Mouse (Mus musculus) limb, embryonic 14.5 days (tissue): ENCODE data around the gene Olfr805. TPM values are rescaled to one million over a fixed set of nuclear protein-coding genes. Genes with fewer than 3 reads are reported as not detected.

ENCODE experiments used
- ATAC-seq: fragments of 200-750 bp; cut with Nextera tagmentation; 2 replicates; pipeline ENCODE4 v1.8.0; 2017; ENCODE audit warnings: low read depth, moderate number of reproducible peaks, moderate TSS enrichment; ENCODE audit not compliant: low FRiP score
- DNase-seq: peaks from one replicate; pipeline ENCODE4 v3.0.0-alpha.2; 2015; ENCODE audit warnings: low spot score
- H3K27ac ChIP-seq: fragments of 300-500 bp; sonication (generic); replicated peaks from 2 replicates; pipeline ENCODE4 v1.5.1; 2014; ENCODE audit warnings: low read depth, mild to moderate bottlenecking, low read length, moderate library complexity, mixed read lengths
- H3K27me3 ChIP-seq: fragments of 300-500 bp; sonication (generic); 2 replicates; pipeline ENCODE4 v1.6.1; 2014; ENCODE audit warnings: low read length, mixed read lengths; ENCODE audit not compliant: control insufficient read depth, insufficient read depth
- H3K36me3 ChIP-seq: fragments of 300-500 bp; sonication (generic); 2 replicates; pipeline ENCODE4 v1.6.1; 2014; ENCODE audit warnings: mild to moderate bottlenecking, low read length, moderate library complexity, mixed read lengths; ENCODE audit not compliant: control insufficient read depth, insufficient read depth
- H3K4me1 ChIP-seq: fragments of 300-500 bp; sonication (generic); 2 replicates; pipeline ENCODE4 v1.6.1; 2014; ENCODE audit warnings: antibody characterized with exemption, low read length, mixed read lengths; ENCODE audit not compliant: control insufficient read depth, insufficient read depth
- H3K4me2 ChIP-seq: fragments of 300-500 bp; sonication (generic); replicated peaks from 2 replicates; pipeline ENCODE4 v1.6.1; 2014; ENCODE audit warnings: low read depth, mild to moderate bottlenecking, low read length, moderate library complexity; ENCODE audit not compliant: severe bottlenecking
- H3K4me3 ChIP-seq: fragments of 300-500 bp; sonication (generic); replicated peaks from 2 replicates; pipeline ENCODE4 v1.5.1; 2014; ENCODE audit warnings: low read length
- H3K9ac ChIP-seq: fragments of 300-500 bp; sonication (generic); 2 replicates; pipeline ENCODE4 v1.6.1; 2014; ENCODE audit warnings: mild to moderate bottlenecking, low read depth, low read length, moderate library complexity; ENCODE audit not compliant: severe bottlenecking
- H3K9me3 ChIP-seq: fragments of 300-500 bp; sonication (generic); 2 replicates; pipeline ENCODE4 v1.6.1; 2016; ENCODE audit warnings: low read length; ENCODE audit not compliant: control insufficient read depth
- POLR2A ChIP-seq: fragments of 200-500 bp; IDR thresholded peaks from 2 replicates; pipeline ENCODE4 v1.8.0; 2012; ENCODE audit warnings: inconsistent platforms, mild to moderate bottlenecking, moderate library complexity, borderline replicate concordance; ENCODE audit not compliant: insufficient read depth, insufficient read length; ENCODE audit errors: extremely low read depth
- WGBS: fragments of 180-500 bp; shearing (Covaris S2); extraction: QIAGEN DNeasy Blood & Tissue Kit; methylation state at CpG from one replicate; pipeline ENCODE4 v1.1.7; 2014; 5-methylcytosine and 5-hydroxymethylcytosine counted together
- microRNA-seq: library from miRNA; unstranded; fragments of <30 nt; microRNA quantifications from one replicate; pipeline ENCODE4, GENCODE M21; 2016
- polyA plus RNA-seq, 2 experiments: library from polyadenylated mRNA; depleted of rRNA in 1 of 2; stranded (reverse) in 1 of 2; unstranded in 1 of 2; fragments of >200 nt; fragmentation: Nextera tagmentation in 1 of 2; extraction: Ambion mirVana in 1 of 2; gene quantifications; 2 replicates each; pipeline versions ENCODE4 v1.2.1 to v1.2.3; 2012 to 2014

Olfr805 gene
- polyA plus RNA-seq, 2 experiments = not detected

GRCm38 (mm10) chr10:129702910-129703309, 26.3 kb downstream of the Olfr805 start, which contains the start of gene Olfr804:
Olfr804 (plus strand) TSS chr10:129703210.
- Histone ChIP-seq H3K36me3 (no peaks in the 10 kb centered on the region), H3K4me2 (no peak within 1 kb of the TSS), H3K4me1 (no peaks in the 10 kb centered on the region), H3K27me3 (no peaks in the 10 kb centered on the region), H3K27ac (no peak within 1 kb of the TSS), H3K9ac (no peak within 1 kb of the TSS), H3K9me3 (no peaks in the 10 kb centered on the region), H3K4me3 (no peak within 1 kb of the TSS)
- no peak for TF ChIP-seq POLR2A
- no peak for ATAC-seq
- no peak for DNase-seq

- Histone ChIP-seq H3K4me1 (no peaks in the 10 kb centered on the region), H3K9me3 (no peaks in the 10 kb centered on the region), H3K9ac (no peak within 1 kb of the TSS), H3K27me3 (no peaks in the 10 kb centered on the region), H3K4me2 (no peak within 1 kb of the TSS), H3K4me3 (no peak within 1 kb of the TSS), H3K27ac (no peak within 1 kb of the TSS), H3K36me3 (no peaks in the 10 kb centered on the region)
- ATAC-seq (no peak), DNase-seq (no peak)
- TF ChIP-seq POLR2A = no peak
- 62% methylated on average over 2 of the region's 2 CpGs for WGBS
Measured at GRCm38 (mm10) chr10:129694186-129694585, 35.0 kb downstream of the Olfr805 start, which contains the start of gene Olfr803. Olfr803 (minus strand) TSS chr10:129694286.

GRCm38 (mm10) chr10:129688069-129688468, 41.1 kb downstream of the Olfr805 start, which contains the start of gene Olfr802:
Olfr802 (minus strand) TSS chr10:129688169.
- Histone ChIP-seq H3K27ac (no peak within 1 kb of the TSS), H3K9ac (no peak within 1 kb of the TSS), H3K4me3 (no peak within 1 kb of the TSS), H3K4me2 (no peak within 1 kb of the TSS), H3K36me3 (no peaks in the 10 kb centered on the region), H3K9me3 (no peaks in the 10 kb centered on the region), H3K4me1 (no peaks in the 10 kb centered on the region), H3K27me3 (no peaks in the 10 kb centered on the region)
- WGBS = 70% methylated on average over 1 of the region's 1 CpGs
- no peak for TF ChIP-seq POLR2A
- ATAC-seq = no peak
- no peak for DNase-seq

- ATAC-seq (no peak), DNase-seq (no peak)
- H3K4me3 ChIP-seq = no peak within 1 kb of the TSS
- H3K4me1 ChIP-seq = no peaks in the 10 kb centered on the region
- 68% methylated on average over 1 of the region's 1 CpGs for WGBS
- H3K4me2 ChIP-seq = no peak within 1 kb of the TSS
- no peak within 1 kb of the TSS for H3K27ac ChIP-seq
- no peak for TF ChIP-seq POLR2A
- no peak within 1 kb of the TSS for H3K9ac ChIP-seq
- no peaks in the 10 kb centered on the region for H3K27me3 ChIP-seq
- no peaks in the 10 kb centered on the region for H3K9me3 ChIP-seq
- no peaks in the 10 kb centered on the region for H3K36me3 ChIP-seq
Measured at GRCm38 (mm10) chr10:129673765-129674164, 55.4 kb downstream of the Olfr805 start, which contains the start of gene Olfr801. Olfr801 (minus strand) TSS chr10:129673865.

Small RNAs within 50 kb of the gene (microRNA-seq; reads per million reads assigned to microRNA genes)
- gene Gm24485 = not detected

Other genes with a start within 250 kb of the Olfr805 start
- not detected in 2 replicates for gene Olfr789, start 244.6 kb downstream of the Olfr805 start, polyA plus RNA-seq (2012; rRNA removed)
- not detected in 2 replicates for gene Olfr789, start 244.6 kb downstream of the Olfr805 start, polyA plus RNA-seq (2014; fragmentation: Nextera tagmentation; extraction: Ambion mirVana)
- gene Olfr790, start 230.9 kb downstream of the Olfr805 start, polyA plus RNA-seq (2012; rRNA removed) = not detected in 2 replicates
- not detected in 2 replicates for gene Olfr790, start 230.9 kb downstream of the Olfr805 start, polyA plus RNA-seq (2014; fragmentation: Nextera tagmentation; extraction: Ambion mirVana)
- gene Olfr791, start 207.6 kb downstream of the Olfr805 start, polyA plus RNA-seq (2012; rRNA removed) = not detected in 2 replicates
- not detected in 2 replicates for gene Olfr791, start 207.6 kb downstream of the Olfr805 start, polyA plus RNA-seq (2014; fragmentation: Nextera tagmentation; extraction: Ambion mirVana)
- gene Olfr792, start 190.2 kb downstream of the Olfr805 start, polyA plus RNA-seq (2012; rRNA removed) = not detected in 2 replicates
- gene Olfr792, start 190.2 kb downstream of the Olfr805 start, polyA plus RNA-seq (2014; fragmentation: Nextera tagmentation; extraction: Ambion mirVana) = not detected in 2 replicates
- not detected in 2 replicates for gene Olfr794, start 161.7 kb downstream of the Olfr805 start, polyA plus RNA-seq (2012; rRNA removed)
- not detected in 2 replicates for gene Olfr794, start 161.7 kb downstream of the Olfr805 start, polyA plus RNA-seq (2014; fragmentation: Nextera tagmentation; extraction: Ambion mirVana)
- gene Olfr796, start 116.8 kb downstream of the Olfr805 start, polyA plus RNA-seq (2012; rRNA removed) = not detected in 2 replicates
- not detected in 2 replicates for gene Olfr796, start 116.8 kb downstream of the Olfr805 start, polyA plus RNA-seq (2014; fragmentation: Nextera tagmentation; extraction: Ambion mirVana)
- gene Olfr798, start 101.4 kb downstream of the Olfr805 start, polyA plus RNA-seq (2012; rRNA removed) = not detected in 2 replicates
- gene Olfr798, start 101.4 kb downstream of the Olfr805 start, polyA plus RNA-seq (2014; fragmentation: Nextera tagmentation; extraction: Ambion mirVana) = not detected in 2 replicates
- gene Olfr799, start 91.9 kb downstream of the Olfr805 start, polyA plus RNA-seq (2012; rRNA removed) = not detected in 2 replicates
- gene Olfr799, start 91.9 kb downstream of the Olfr805 start, polyA plus RNA-seq (2014; fragmentation: Nextera tagmentation; extraction: Ambion mirVana) = not detected in 2 replicates
- gene Olfr800, start 71.7 kb downstream of the Olfr805 start, polyA plus RNA-seq (2012; rRNA removed) = not detected in 2 replicates
- not detected in 2 replicates for gene Olfr800, start 71.7 kb downstream of the Olfr805 start, polyA plus RNA-seq (2014; fragmentation: Nextera tagmentation; extraction: Ambion mirVana)
- gene Olfr801, start 55.5 kb downstream of the Olfr805 start, polyA plus RNA-seq (2012; rRNA removed) = not detected in 2 replicates
- not detected in 2 replicates for gene Olfr801, start 55.5 kb downstream of the Olfr805 start, polyA plus RNA-seq (2014; fragmentation: Nextera tagmentation; extraction: Ambion mirVana)
- gene Olfr802, start 41.2 kb downstream of the Olfr805 start, polyA plus RNA-seq (2012; rRNA removed) = not detected in 2 replicates
- not detected in 2 replicates for gene Olfr802, start 41.2 kb downstream of the Olfr805 start, polyA plus RNA-seq (2014; fragmentation: Nextera tagmentation; extraction: Ambion mirVana)
- not detected in 2 replicates for gene Olfr803, start 35.1 kb downstream of the Olfr805 start, polyA plus RNA-seq (2012; rRNA removed)
- gene Olfr803, start 35.1 kb downstream of the Olfr805 start, polyA plus RNA-seq (2014; fragmentation: Nextera tagmentation; extraction: Ambion mirVana) = not detected in 2 replicates
- not detected in 2 replicates for gene Olfr804, start 26.2 kb downstream of the Olfr805 start, polyA plus RNA-seq (2012; rRNA removed)
- gene Olfr804, start 26.2 kb downstream of the Olfr805 start, polyA plus RNA-seq (2014; fragmentation: Nextera tagmentation; extraction: Ambion mirVana) = not detected in 2 replicates
- not detected in 2 replicates for gene Olfr806, start 12.5 kb upstream of the Olfr805 start, polyA plus RNA-seq (2012; rRNA removed)
- gene Olfr806, start 12.5 kb upstream of the Olfr805 start, polyA plus RNA-seq (2014; fragmentation: Nextera tagmentation; extraction: Ambion mirVana) = not detected in 2 replicates
- not detected in 2 replicates for gene Olfr807, start 28.4 kb upstream of the Olfr805 start, polyA plus RNA-seq (2012; rRNA removed)
- not detected in 2 replicates for gene Olfr807, start 28.4 kb upstream of the Olfr805 start, polyA plus RNA-seq (2014; fragmentation: Nextera tagmentation; extraction: Ambion mirVana)
- not detected in 2 replicates for gene Olfr808, start 36.1 kb upstream of the Olfr805 start, polyA plus RNA-seq (2012; rRNA removed)
- not detected in 2 replicates for gene Olfr808, start 36.1 kb upstream of the Olfr805 start, polyA plus RNA-seq (2014; fragmentation: Nextera tagmentation; extraction: Ambion mirVana)
- gene Olfr809, start 45.3 kb upstream of the Olfr805 start, polyA plus RNA-seq (2012; rRNA removed) = not detected in 2 replicates
- gene Olfr809, start 45.3 kb upstream of the Olfr805 start, polyA plus RNA-seq (2014; fragmentation: Nextera tagmentation; extraction: Ambion mirVana) = not detected in 2 replicates
- gene Olfr810, start 65.5 kb upstream of the Olfr805 start, polyA plus RNA-seq (2012; rRNA removed) = not detected in 2 replicates
- gene Olfr810, start 65.5 kb upstream of the Olfr805 start, polyA plus RNA-seq (2014; fragmentation: Nextera tagmentation; extraction: Ambion mirVana) = not detected in 2 replicates
- not detected in 2 replicates for gene Olfr811, start 75.0 kb upstream of the Olfr805 start, polyA plus RNA-seq (2012; rRNA removed)
- gene Olfr811, start 75.0 kb upstream of the Olfr805 start, polyA plus RNA-seq (2014; fragmentation: Nextera tagmentation; extraction: Ambion mirVana) = not detected in 2 replicates
- gene Olfr812, start 116.7 kb upstream of the Olfr805 start, polyA plus RNA-seq (2012; rRNA removed) = not detected in 2 replicates
- gene Olfr812, start 116.7 kb upstream of the Olfr805 start, polyA plus RNA-seq (2014; fragmentation: Nextera tagmentation; extraction: Ambion mirVana) = not detected in 2 replicates
- not detected in 2 replicates for gene Olfr813, start 126.0 kb upstream of the Olfr805 start, polyA plus RNA-seq (2012; rRNA removed)
- not detected in 2 replicates for gene Olfr813, start 126.0 kb upstream of the Olfr805 start, polyA plus RNA-seq (2014; fragmentation: Nextera tagmentation; extraction: Ambion mirVana)
- gene Olfr814, start 150.5 kb upstream of the Olfr805 start, polyA plus RNA-seq (2012; rRNA removed) = not detected in 2 replicates
- gene Olfr814, start 150.5 kb upstream of the Olfr805 start, polyA plus RNA-seq (2014; fragmentation: Nextera tagmentation; extraction: Ambion mirVana) = not detected in 2 replicates
- gene Olfr815, start 176.5 kb upstream of the Olfr805 start, polyA plus RNA-seq (2012; rRNA removed) = not detected in 2 replicates
- not detected in 2 replicates for gene Olfr815, start 176.5 kb upstream of the Olfr805 start, polyA plus RNA-seq (2014; fragmentation: Nextera tagmentation; extraction: Ambion mirVana)
- not detected in 2 replicates for gene Olfr816, start 186.2 kb upstream of the Olfr805 start, polyA plus RNA-seq (2012; rRNA removed)
- gene Olfr816, start 186.2 kb upstream of the Olfr805 start, polyA plus RNA-seq (2014; fragmentation: Nextera tagmentation; extraction: Ambion mirVana) = not detected in 2 replicates
- not detected in 2 replicates for gene Olfr818, start 219.7 kb upstream of the Olfr805 start, polyA plus RNA-seq (2012; rRNA removed)
- gene Olfr818, start 219.7 kb upstream of the Olfr805 start, polyA plus RNA-seq (2014; fragmentation: Nextera tagmentation; extraction: Ambion mirVana) = not detected in 2 replicates
- gene Olfr819, start 237.9 kb upstream of the Olfr805 start, polyA plus RNA-seq (2012; rRNA removed) = not detected in 2 replicates
- not detected in 2 replicates for gene Olfr819, start 237.9 kb upstream of the Olfr805 start, polyA plus RNA-seq (2014; fragmentation: Nextera tagmentation; extraction: Ambion mirVana)
- gene Olfr247, start 246.8 kb upstream of the Olfr805 start, polyA plus RNA-seq (2012; rRNA removed) = not detected in 2 replicates
- gene Olfr247, start 246.8 kb upstream of the Olfr805 start, polyA plus RNA-seq (2014; fragmentation: Nextera tagmentation; extraction: Ambion mirVana) = not detected in 2 replicates